Mouse (Mus musculus) midbrain, postnatal 0 days (tissue): ENCODE measurements around the gene Ftcd. TPM values are rescaled to one million over a fixed set of nuclear protein-coding genes. Genes with fewer than 3 reads are reported as not detected.

Experiments used
- ATAC-seq: fragments of 200-750 bp; cut with Nextera tagmentation; 2 replicates; pipeline ENCODE4 v1.8.0; 2017; ENCODE audit warnings: moderate number of reproducible peaks, mild to moderate bottlenecking, moderate TSS enrichment, moderate library complexity; ENCODE audit not compliant: low FRiP score
- DNase-seq: peaks from one replicate; pipeline ENCODE4 v3.0.0-alpha.2; 2015; ENCODE audit warnings: low spot score
- H3K27ac ChIP-seq: fragments of 300-500 bp; sonication (generic); 2 replicates; pipeline ENCODE4 v1.5.1; 2014; ENCODE audit warnings: low read depth, mild to moderate bottlenecking, low read length, mixed read lengths
- H3K27me3 ChIP-seq: fragments of 300-500 bp; sonication (generic); 2 replicates; pipeline ENCODE4 v1.6.1; 2014; ENCODE audit warnings: low read length, control low read depth, mixed read lengths; ENCODE audit not compliant: insufficient read depth
- H3K36me3 ChIP-seq: fragments of 300-500 bp; sonication (generic); 2 replicates; pipeline ENCODE4 v1.6.1; 2014; ENCODE audit warnings: low read length, control low read depth, mixed read lengths; ENCODE audit not compliant: insufficient read depth
- H3K4me1 ChIP-seq: fragments of 300-500 bp; sonication (generic); 2 replicates; pipeline ENCODE4 v1.6.1; 2014; ENCODE audit warnings: mild to moderate bottlenecking, control low read depth, antibody characterized with exemption, low read length, mixed read lengths; ENCODE audit not compliant: insufficient read depth
- H3K4me2 ChIP-seq: fragments of 300-500 bp; sonication (generic); 2 replicates; pipeline ENCODE4 v1.6.1; 2014; ENCODE audit warnings: low read depth, mild to moderate bottlenecking, low read length, mixed read lengths; ENCODE audit not compliant: poor library complexity, severe bottlenecking
- H3K4me3 ChIP-seq: fragments of 300-500 bp; sonication (generic); 2 replicates; pipeline ENCODE4 v1.5.1; 2014; ENCODE audit warnings: low read depth, mild to moderate bottlenecking, low read length, moderate library complexity
- H3K9ac ChIP-seq: fragments of 300-500 bp; sonication (generic); replicated peaks from 2 replicates; pipeline ENCODE4 v1.6.1; 2014; ENCODE audit warnings: mild to moderate bottlenecking, low read length, moderate library complexity, mixed read lengths; ENCODE audit not compliant: poor library complexity, severe bottlenecking
- H3K9me3 ChIP-seq: fragments of 300-500 bp; sonication (generic); 2 replicates; pipeline ENCODE4 v1.6.1; 2016; ENCODE audit warnings: low read length, control low read depth
- CTCF ChIP-seq: IDR thresholded peaks from 2 replicates; pipeline ENCODE4 v1.5.1; 2016; ENCODE audit warnings: antibody characterized with exemption, mild to moderate bottlenecking
- WGBS: fragments of 180-500 bp; shearing (Covaris S2); extraction: QIAGEN DNeasy Blood & Tissue Kit; methylation state at CpG from one replicate; pipeline ENCODE4 v1.1.7; 2014; 5-methylcytosine and 5-hydroxymethylcytosine counted together
- polyA plus RNA-seq: library from polyadenylated mRNA; unstranded; fragments of >200 nt; fragmentation: Nextera tagmentation; extraction: Ambion mirVana; gene quantifications from 2 replicates; pipeline ENCODE4 v1.2.1, GENCODE M21; 2015
- total RNA-seq: library from RNA; depleted of rRNA; stranded (reverse); fragments of >200 nt; gene quantifications from 2 replicates; pipeline ENCODE4 v1.2.3, GENCODE M21; 2014

Ftcd gene
- total and polyA plus RNA-seq, 2 experiments from 2014 or later, result 0.07 to 0.33 TPM

- 96% methylated on average over 11 of the region's 11 CpGs for WGBS
- Histone ChIP-seq H3K4me3 (no peak overlapping the region), H3K4me2 (no peak overlapping the region), H3K36me3 (peaks cover 91% of the 10 kb centered on the region), H3K27me3 (no peaks in the 10 kb centered on the region), H3K9me3 (no peaks in the 10 kb centered on the region), H3K9ac (no peak overlapping the region), H3K27ac (no peak overlapping the region), H3K4me1 (no peaks in the 10 kb centered on the region)
- no peak for DNase-seq
- no peak for ATAC-seq
- TF ChIP-seq CTCF, result no peak
Observed at GRCm38 (mm10) chr10:76541336-76542085, 33.9 kb upstream of the Ftcd start.

- H3K9me3 ChIP-seq, result no peaks in the 10 kb centered on the region
- H3K4me1 ChIP-seq, result no peaks in the 10 kb centered on the region
- peaks cover 95% of the 10 kb centered on the region for H3K36me3 ChIP-seq
- ATAC-seq (no peak), DNase-seq (no peak)
- H3K4me2 ChIP-seq, result no peak overlapping the region
- no peak overlapping the region for H3K4me3 ChIP-seq
- 92% methylated on average over 10 of the region's 10 CpGs for WGBS
- no peak overlapping the region for H3K9ac ChIP-seq
- no peak for TF ChIP-seq CTCF
- H3K27ac ChIP-seq, result no peak overlapping the region
- no peaks in the 10 kb centered on the region for H3K27me3 ChIP-seq
Observed at GRCm38 (mm10) chr10:76542636-76543375, 32.6 kb upstream of the Ftcd start.

GRCm38 (mm10) chr10:76546566-76546965 is 28.9 kb upstream of the Ftcd start:
- Histone ChIP-seq H3K4me1 (no peaks in the 10 kb centered on the region), H3K9me3 (no peaks in the 10 kb centered on the region), H3K4me3 (no peak overlapping the region), H3K9ac (no peak overlapping the region), H3K4me2 (no peak overlapping the region), H3K36me3 (peaks cover 95% of the 10 kb centered on the region), H3K27me3 (no peaks in the 10 kb centered on the region), H3K27ac (no peak overlapping the region)
- no peak for DNase-seq
- no peak for TF ChIP-seq CTCF
- no peak for ATAC-seq
- 89% methylated on average over 8 of the region's 8 CpGs for WGBS

GRCm38 (mm10) chr10:76548218-76548617 is 27.2 kb upstream of the Ftcd start:
- 96% methylated on average over 8 of the region's 8 CpGs for WGBS
- H3K4me2 ChIP-seq, result no peak overlapping the region
- ATAC-seq (no peak), DNase-seq (no peak)
- H3K4me1 ChIP-seq, result no peaks in the 10 kb centered on the region
- H3K9ac ChIP-seq, result no peak overlapping the region
- no peak overlapping the region for H3K4me3 ChIP-seq
- no peak for TF ChIP-seq CTCF
- H3K36me3 ChIP-seq, result peaks cover 94% of the 10 kb centered on the region
- no peaks in the 10 kb centered on the region for H3K9me3 ChIP-seq
- H3K27me3 ChIP-seq, result no peaks in the 10 kb centered on the region
- no peak overlapping the region for H3K27ac ChIP-seq

GRCm38 (mm10) chr10:76550458-76550857 is 25.0 kb upstream of the Ftcd start:
- DNase-seq (peak; percentile 5), ATAC-seq (no peak)
- H3K9me3 ChIP-seq, result no peaks in the 10 kb centered on the region
- H3K27ac ChIP-seq, result no peak overlapping the region
- TF ChIP-seq CTCF, result peak; percentile 66
- no peak overlapping the region for H3K4me3 ChIP-seq
- no peak overlapping the region for H3K4me2 ChIP-seq
- no peaks in the 10 kb centered on the region for H3K27me3 ChIP-seq
- H3K4me1 ChIP-seq, result no peaks in the 10 kb centered on the region
- WGBS, result 87% methylated on average over 5 of the region's 5 CpGs
- no peak overlapping the region for H3K9ac ChIP-seq
- peaks cover 89% of the 10 kb centered on the region for H3K36me3 ChIP-seq

GRCm38 (mm10) chr10:76551556-76551955 is 23.9 kb upstream of the Ftcd start:
- Histone ChIP-seq H3K27ac (no peak overlapping the region), H3K36me3 (peaks cover 78% of the 10 kb centered on the region), H3K4me3 (no peak overlapping the region), H3K9ac (no peak overlapping the region), H3K27me3 (no peaks in the 10 kb centered on the region), H3K9me3 (no peaks in the 10 kb centered on the region), H3K4me2 (no peak overlapping the region), H3K4me1 (no peaks in the 10 kb centered on the region)
- no peak for TF ChIP-seq CTCF
- WGBS, result 64% methylated on average over 3 of the region's 3 CpGs
- ATAC-seq, result no peak
- no peak for DNase-seq
